Mouse (Mus musculus): Measurements from ENCODE around the gene Myh3.

The Myh3 gene

GRCm38 (mm10) chr11:67078000-67078399 lies at the start of gene Myh3:
Gene Myh3 (plus strand): TSS chr11:67078300.
- in situ Hi-C loops (cut with MboI; ENCODE audit: unreplicated experiment in 2 of 2), result loop anchor here in 1 of 2 experiments (25.0 kb wide), 1 partner anchor 1891 kb away; no protein-coding TSS in a partner anchor

GRCm38 (mm10) chr11:67030904-67031602 lies 47.0 kb upstream of the Myh3 start:
- in situ Hi-C loops (cut with MboI; ENCODE audit: unreplicated experiment in 2 of 2), result loop anchor here in 1 of 2 experiments (25.0 kb wide), 1 partner anchor 1219 kb away; the partner anchor contains the start of gene Zkscan6

- in situ Hi-C loops (cut with MboI; ENCODE audit: unreplicated experiment in 2 of 2), result loop anchor here in 1 of 2 experiments (25.0 kb wide), 1 partner anchor 1219 kb away; the partner anchor contains the start of gene Zkscan6
Observed at GRCm38 (mm10) chr11:67031603-67031915, 46.5 kb upstream of the Myh3 start.

- in situ Hi-C loops (cut with MboI; ENCODE audit: unreplicated experiment in 2 of 2), result loop anchor here in 1 of 2 experiments (25.0 kb wide), 1 partner anchor 1223 kb away; the partner anchor contains the start of gene Zkscan6
Observed at GRCm38 (mm10) chr11:67034775-67035485, 43.2 kb upstream of the Myh3 start.

- in situ Hi-C loops (cut with MboI; ENCODE audit: unreplicated experiment in 2 of 2), result loop anchor here in 1 of 2 experiments (25.0 kb wide), 1 partner anchor 1224 kb away; the partner anchor contains the start of gene Zkscan6
Observed at GRCm38 (mm10) chr11:67036229-67036628, 41.9 kb upstream of the Myh3 start.

GRCm38 (mm10) chr11:67036892-67037291 lies 41.2 kb upstream of the Myh3 start:
- in situ Hi-C loops (cut with MboI; ENCODE audit: unreplicated experiment in 2 of 2), result loop anchor here in 1 of 2 experiments (25.0 kb wide), 1 partner anchor 1225 kb away; the partner anchor contains the start of gene Zkscan6

GRCm38 (mm10) chr11:67039799-67040198 lies 38.3 kb upstream of the Myh3 start:
- in situ Hi-C loops (cut with MboI; ENCODE audit: unreplicated experiment in 2 of 2), result loop anchor here in 1 of 2 experiments (25.0 kb wide), 1 partner anchor 1227 kb away; the partner anchor contains the start of gene Zkscan6

GRCm38 (mm10) chr11:67040483-67040882 lies 37.6 kb upstream of the Myh3 start:
- in situ Hi-C loops (cut with MboI; ENCODE audit: unreplicated experiment in 2 of 2), result loop anchor here in 1 of 2 experiments (25.0 kb wide), 1 partner anchor 1228 kb away; the partner anchor contains the start of gene Zkscan6

GRCm38 (mm10) chr11:67043007-67043406 lies 35.1 kb upstream of the Myh3 start:
- in situ Hi-C loops (cut with MboI; ENCODE audit: unreplicated experiment in 2 of 2), result loop anchor here in 1 of 2 experiments (25.0 kb wide), 1 partner anchor 1231 kb away; the partner anchor contains the start of gene Zkscan6

- in situ Hi-C loops (cut with MboI; ENCODE audit: unreplicated experiment in 2 of 2), result loop anchor here in 1 of 2 experiments (25.0 kb wide), 1 partner anchor 1233 kb away; the partner anchor contains the start of gene Zkscan6
Observed at GRCm38 (mm10) chr11:67044959-67045358, 33.1 kb upstream of the Myh3 start.

- in situ Hi-C loops (cut with MboI; ENCODE audit: unreplicated experiment in 2 of 2), result loop anchor here in 1 of 2 experiments (25.0 kb wide), 1 partner anchor 1235 kb away; the partner anchor contains the start of gene Zkscan6
Observed at GRCm38 (mm10) chr11:67047199-67047598, 30.9 kb upstream of the Myh3 start.

GRCm38 (mm10) chr11:67048496-67048895 lies 29.6 kb upstream of the Myh3 start:
- in situ Hi-C loops (cut with MboI; ENCODE audit: unreplicated experiment in 2 of 2), result loop anchor here in 1 of 2 experiments (25.0 kb wide), 1 partner anchor 1236 kb away; the partner anchor contains the start of gene Zkscan6

GRCm38 (mm10) chr11:67049256-67049655 lies 28.8 kb upstream of the Myh3 start:
- in situ Hi-C loops (cut with MboI; ENCODE audit: unreplicated experiment in 2 of 2), result loop anchor here in 1 of 2 experiments (25.0 kb wide), 1 partner anchor 1237 kb away; the partner anchor contains the start of gene Zkscan6

GRCm38 (mm10) chr11:67051676-67052320 lies 26.3 kb upstream of the Myh3 start:
- in situ Hi-C loops (cut with MboI; ENCODE audit: unreplicated experiment in 2 of 2), result no loop called here

- in situ Hi-C loops (cut with MboI; ENCODE audit: unreplicated experiment in 2 of 2), result no loop called here
Observed at GRCm38 (mm10) chr11:67052321-67052952, 25.7 kb upstream of the Myh3 start, which contains the start of the genes Adprm and Sco1. Gene Adprm (minus strand): TSS chr11:67052594. Gene Sco1 (plus strand): TSS chr11:67052670.

- in situ Hi-C loops (cut with MboI; ENCODE audit: unreplicated experiment in 2 of 2), result no loop called here
Observed at GRCm38 (mm10) chr11:67054754-67055365, 23.2 kb upstream of the Myh3 start.

- in situ Hi-C loops (cut with MboI; ENCODE audit: unreplicated experiment in 2 of 2), result no loop called here
Observed at GRCm38 (mm10) chr11:67061311-67061710, 16.8 kb upstream of the Myh3 start.

- in situ Hi-C loops (cut with MboI; ENCODE audit: unreplicated experiment in 2 of 2), result no loop called here
Observed at GRCm38 (mm10) chr11:67062726-67063125, 15.4 kb upstream of the Myh3 start.

- in situ Hi-C loops (cut with MboI; ENCODE audit: unreplicated experiment in 2 of 2), result no loop called here
Observed at GRCm38 (mm10) chr11:67067741-67068140, 10.4 kb upstream of the Myh3 start.
